Mouse (Mus musculus) ovary, postnatal 14 days (tissue): ENCODE measurements around the gene Lhpp.
A peak's percentile ranks its signal among the peaks of the same experiment; 100 is the strongest.

Source experiments
- DNase-seq: peaks from one replicate; pipeline ENCODE4 v3.0.0; 2022; ENCODE audit warnings: low spot score

The Lhpp gene

DNA sequence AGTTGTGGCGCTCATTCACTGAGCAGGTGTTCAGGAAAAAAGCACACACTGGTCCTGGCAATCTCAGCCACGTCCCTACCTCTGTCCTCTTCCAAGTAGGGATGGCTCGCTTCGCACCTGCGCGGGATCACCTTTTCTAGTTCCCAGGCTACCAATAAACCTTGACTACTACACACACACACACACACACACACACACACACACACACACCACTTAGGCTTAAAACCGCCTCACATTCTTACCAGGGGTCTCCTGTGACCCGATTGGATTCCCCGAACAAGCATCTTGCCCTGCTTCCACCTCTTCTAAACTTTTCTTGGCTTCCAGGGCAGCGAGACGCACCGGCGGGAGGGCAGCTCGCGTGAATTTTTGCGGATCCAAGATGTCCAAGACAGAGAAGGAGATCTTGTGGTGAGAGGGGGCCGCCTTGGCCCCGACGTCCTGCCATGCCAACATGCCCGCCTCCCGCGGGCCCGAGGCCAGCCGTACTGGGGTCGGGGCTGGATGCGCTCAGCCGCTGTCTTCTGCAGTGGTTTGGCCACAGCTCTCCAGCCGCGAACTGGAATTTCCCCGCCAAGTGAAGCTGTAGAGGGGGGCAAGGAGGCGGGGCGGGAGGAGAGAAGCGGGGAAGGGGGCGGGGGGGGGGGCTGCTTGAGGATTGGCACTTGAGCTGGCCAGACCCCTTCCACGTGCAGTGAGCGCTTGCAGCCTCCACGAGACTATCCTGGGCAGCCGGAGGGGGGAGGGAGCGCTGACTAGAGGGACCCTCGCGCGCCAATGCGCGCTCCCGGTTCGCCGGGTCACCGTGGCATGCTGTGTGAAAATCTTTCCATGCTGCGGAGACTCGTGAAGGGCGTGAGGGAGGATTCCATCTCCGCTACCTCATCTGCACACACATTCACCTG, 11.1 kb upstream of the Lhpp start, which contains the start of gene Nkx1-2:
Gene Nkx1-2 (minus strand): TSS at position 567 of the 905 bp plus-strand sequence.
- no peak for DNase-seq

GRCm38 (mm10) chr7:132600026-132600425, 10.4 kb upstream of the Lhpp start:
- no peak for DNase-seq

DNA sequence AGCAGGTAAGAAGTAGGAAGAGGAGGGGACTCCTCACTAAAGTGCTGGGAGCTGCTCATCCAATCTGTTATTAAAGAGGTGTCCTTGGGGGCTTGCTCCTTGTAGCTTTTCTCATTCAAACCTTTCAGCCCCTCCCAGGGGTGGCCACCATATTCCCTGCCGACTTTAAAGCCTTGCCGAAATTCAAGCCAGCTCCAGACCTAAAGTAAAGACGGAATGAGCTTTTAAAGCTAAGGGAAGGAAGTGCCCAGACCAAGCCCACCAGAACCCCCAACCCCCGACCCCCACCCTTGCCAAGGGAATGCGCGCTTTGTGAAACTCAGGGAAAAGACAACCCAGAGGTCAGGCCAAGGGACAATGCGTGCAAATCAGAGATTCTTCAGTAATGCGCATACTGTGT, 9.5 kb upstream of the Lhpp start:
- no peak for DNase-seq

DNA sequence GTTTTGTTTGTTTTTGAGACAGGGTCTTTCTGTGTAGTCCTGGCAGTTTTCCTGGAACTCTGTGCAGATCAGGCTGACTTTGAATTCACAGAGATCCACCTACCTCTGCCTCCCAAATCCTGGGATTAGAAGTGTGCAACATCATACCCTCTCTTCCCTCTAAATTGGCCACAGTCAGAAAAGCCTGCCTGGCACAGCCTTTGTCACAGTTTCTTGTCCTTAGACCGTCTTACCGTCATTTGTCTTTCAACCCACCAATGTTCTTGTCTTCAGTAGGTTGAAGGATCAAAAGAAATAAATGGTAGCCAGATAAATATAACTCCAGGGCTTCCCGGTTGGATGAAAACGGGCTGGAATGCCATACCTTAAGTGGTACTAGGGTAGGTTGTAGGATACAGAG, 5.7 kb upstream of the Lhpp start:
- DNase-seq = no peak

- no peak for DNase-seq
Measured at GRCm38 (mm10) chr7:132605689-132606088, 4.7 kb upstream of the Lhpp start.

- DNase-seq = no peak
Measured at GRCm38 (mm10) chr7:132608316-132609020, 2.0 kb upstream of the Lhpp start.

DNA sequence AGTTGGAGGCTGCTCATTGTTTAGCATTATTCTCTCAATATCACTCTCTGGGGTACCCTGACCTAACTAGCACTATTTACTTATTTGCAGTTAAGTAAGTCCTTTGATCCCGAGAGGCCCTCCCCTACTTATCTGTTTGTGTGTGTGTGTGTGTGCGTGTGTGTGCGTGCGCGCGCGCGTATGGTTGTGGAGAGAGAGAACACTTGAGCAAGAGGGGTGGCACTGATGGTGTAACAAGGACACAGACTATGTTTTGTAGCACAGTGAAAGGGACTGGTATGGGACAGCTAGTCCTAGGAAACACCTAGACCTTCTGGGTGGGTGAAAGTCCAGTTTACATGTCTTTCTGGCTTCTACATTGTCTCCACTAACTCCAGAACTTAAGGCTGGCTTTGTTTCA, 1.1 kb downstream of the Lhpp start:
- no peak for DNase-seq

GRCm38 (mm10) chr7:132615346-132615745, 4.9 kb downstream of the Lhpp start:
- no peak for DNase-seq

GRCm38 (mm10) chr7:132616391-132616790, 6.0 kb downstream of the Lhpp start:
- DNase-seq = no peak

DNA sequence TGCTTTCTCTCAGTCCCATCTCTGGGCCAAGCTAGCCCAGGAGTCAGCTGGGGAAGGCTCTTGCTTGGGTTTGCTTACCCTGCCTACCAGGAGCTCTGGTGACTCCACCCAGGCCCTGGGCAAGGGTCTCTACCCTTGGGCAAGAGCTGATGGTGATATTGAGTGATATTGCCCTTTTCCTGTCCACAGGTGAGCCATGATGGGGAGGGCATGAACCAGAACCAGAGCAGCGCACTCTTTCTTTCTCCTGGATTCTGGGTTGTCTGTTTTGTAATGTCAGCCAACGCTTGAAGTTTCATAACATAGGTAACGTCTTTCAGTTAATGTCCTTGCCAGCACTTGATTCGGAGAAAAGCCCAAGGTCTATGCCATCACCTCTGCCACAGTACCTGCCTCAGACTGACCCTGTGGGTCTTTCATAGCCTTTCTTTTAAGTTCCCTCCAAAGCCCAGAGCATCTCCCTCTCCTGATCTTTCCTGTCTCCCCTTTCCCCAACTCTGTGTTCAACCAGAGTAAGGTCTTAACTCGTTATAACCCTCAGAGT, 6.7 kb downstream of the Lhpp start:
- no peak for DNase-seq

DNA sequence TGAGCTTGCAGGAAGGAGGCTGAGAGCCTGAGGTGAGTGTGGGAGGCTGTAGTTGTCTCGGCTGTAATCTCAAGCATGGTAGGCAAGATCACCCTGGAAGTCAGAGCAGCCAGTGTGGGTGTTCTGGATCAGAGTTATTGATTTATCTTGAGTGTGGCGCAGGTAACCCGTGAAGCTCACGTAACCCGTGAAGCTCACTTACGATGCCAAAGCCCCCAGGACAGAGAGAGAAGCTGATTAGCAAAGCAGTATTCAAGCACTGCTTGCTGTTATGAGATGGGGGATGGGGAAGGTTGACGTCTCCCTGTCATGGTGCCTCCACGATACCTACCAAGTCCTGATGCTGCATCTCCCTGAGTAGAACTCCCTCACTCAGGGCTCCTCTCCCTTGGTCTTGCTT, 9.1 kb downstream of the Lhpp start:
- no peak for DNase-seq

- DNase-seq = no peak
Measured at GRCm38 (mm10) chr7:132619975-132620918, 9.8 kb downstream of the Lhpp start.

DNA sequence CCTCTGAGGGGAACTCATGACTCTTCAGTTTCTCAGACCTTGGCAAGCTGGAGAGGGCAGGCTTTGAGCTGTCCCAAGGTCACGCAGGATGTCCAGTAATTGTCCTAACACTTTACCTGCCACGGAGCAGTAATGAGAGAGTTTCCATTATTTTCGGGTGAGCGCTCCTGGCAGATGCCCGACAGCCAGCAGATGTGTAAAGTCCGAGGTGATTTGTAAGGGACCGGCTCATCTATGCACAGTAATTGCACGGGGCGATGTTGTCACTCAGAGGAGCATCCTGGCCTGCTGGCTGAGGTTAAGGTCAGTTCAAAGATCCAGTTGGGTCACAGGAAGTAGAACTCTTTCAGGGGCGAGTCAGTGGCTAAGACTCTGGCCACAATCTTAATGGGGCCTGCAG, 13.7 kb downstream of the Lhpp start:
- DNase-seq = no peak

DNA sequence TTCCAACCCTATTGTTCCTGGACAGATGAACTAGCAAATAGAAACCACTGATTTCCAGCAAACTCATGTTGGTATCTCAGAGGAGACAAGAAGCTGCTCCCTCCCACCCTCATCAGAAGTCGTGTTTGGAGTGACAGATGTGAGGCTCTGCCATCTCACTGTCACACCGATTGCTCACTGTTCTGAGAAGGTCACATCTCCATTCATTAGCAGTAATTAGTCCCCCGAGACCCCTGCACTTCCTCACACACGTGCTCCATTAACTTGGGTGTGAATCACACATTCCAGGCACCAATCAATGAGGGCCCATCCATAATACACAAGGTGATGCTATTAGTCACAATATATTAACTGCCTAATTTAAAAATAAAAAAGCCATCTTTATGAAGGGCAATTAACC, 15.7 kb downstream of the Lhpp start:
- no peak for DNase-seq

- no peak for DNase-seq
Measured at GRCm38 (mm10) chr7:132627448-132627847, 17.0 kb downstream of the Lhpp start.

- DNase-seq = no peak
Measured at GRCm38 (mm10) chr7:132631313-132631712, 20.9 kb downstream of the Lhpp start.

DNA sequence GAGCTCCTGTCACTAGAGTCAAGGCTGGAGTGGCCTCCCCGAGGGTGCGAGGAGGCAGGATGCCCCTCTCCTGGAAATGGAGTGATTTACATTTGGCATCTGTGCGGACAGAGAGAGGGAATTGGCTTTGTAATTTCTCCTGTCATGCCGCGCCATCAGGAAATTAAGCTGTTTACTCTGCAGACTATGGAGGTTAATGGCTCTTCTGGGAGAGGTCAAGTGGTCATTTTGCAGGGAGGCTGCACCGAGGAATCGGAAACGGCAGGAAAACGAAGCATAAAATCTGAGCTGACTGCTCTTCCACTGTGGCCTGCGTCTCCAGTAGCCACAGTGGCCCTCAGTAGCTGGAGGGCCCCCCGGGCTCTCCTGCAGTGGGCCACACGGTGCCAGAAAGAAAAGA, 26.9 kb downstream of the Lhpp start:
- DNase-seq = no peak

DNA sequence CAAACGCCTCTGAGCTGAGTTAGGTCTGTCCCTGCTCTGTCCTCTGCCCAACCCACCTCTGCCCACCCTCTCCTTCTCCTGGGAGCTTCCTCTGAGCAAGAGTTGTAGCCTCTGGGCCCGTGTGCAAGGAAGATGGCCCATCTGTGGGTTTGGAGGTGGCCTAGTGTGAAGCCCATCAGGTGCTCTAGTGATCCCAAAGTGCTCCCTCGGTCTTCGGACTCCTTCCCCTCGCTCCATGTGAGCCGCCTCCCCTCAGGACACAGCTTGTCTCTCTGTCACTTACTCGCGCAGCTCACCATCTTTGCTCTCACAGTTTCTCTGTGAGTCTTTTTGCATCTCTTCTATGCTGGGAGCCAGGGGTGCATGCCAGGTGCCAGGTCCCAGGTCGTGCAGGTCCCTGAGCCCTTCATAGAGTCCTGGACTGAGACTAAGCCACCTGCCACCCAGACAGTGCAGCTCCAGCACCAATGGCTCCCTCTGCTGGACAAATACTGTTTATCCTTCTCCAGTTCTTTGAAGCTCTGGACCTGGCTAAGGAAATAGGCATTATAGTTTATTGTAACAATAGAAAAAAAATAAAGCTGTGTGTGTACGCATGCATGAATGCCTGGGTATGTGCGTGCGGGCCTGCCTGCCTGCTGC, 28.1 kb downstream of the Lhpp start:
- DNase-seq = peak; percentile 50

DNA sequence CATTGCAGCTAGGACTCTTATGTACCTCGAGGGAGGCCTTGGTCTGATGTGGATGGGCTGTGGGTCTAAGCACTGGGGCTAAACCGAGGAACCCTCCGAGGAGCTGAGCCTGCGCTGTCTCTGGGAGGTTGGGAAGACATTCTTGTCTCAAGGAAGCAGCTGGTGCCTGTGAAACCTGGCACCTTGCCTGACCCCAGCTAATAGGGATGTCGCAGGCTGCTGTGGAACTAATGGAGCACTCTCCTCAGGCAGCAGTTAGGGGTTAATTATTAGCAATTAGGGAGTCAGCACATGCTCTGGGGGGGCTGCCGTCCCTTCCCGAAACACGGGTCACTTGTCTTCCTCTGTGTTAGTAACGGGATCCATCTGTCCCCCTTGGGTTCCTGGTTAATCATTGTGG, 30.5 kb downstream of the Lhpp start:
- no peak for DNase-seq

DNA sequence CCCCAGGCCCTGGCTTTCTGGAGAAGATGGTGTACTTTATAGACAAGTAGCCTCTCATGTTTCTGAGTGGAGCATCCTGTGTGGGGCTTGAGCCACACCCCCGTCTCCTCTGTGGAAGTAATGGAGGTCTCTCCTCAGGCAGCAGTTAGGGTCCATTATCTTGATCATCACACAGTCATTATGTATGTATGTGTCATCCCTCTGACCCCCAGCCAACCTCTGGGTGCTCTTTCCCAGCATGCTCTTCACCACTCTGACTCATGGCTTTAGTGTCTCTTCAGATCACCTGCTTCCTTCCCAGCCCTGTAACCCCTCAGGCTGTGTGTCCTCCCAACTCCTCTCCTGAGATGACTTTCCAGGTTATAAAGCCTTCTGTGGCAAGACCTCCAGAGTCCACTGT, 31.2 kb downstream of the Lhpp start:
- no peak for DNase-seq

DNA sequence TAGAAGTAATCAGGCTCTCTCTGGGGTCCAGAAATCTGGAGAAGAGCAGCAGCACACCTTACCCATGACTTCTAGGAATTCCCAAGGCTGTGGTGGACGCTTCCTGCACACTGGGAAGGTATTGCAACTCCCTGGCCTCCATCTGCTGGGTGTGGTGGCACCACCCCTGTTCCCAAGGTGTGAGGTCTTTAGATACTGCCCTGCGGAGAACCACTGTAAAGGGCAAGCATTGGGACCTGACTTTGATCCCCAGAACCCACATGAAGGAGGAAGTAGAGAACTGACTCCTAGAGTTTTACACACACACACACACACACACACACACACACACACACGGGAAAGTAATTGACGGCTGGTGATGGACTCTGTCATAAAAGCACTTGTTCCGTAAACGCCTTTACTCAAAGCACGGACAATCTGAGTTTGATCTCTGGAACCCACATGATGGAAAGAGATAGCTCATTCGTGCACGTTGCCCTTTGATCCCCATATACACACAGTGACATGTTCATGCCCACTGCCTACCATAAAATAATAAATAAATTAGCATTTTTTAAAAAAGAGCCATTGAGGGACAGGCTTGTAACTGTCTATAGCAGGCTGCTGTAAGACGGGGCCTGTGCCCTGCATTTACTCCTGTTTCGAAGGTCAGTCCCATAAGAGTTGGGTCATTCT, 34.3 kb downstream of the Lhpp start:
- DNase-seq = no peak
